Mouse (Mus musculus) forelimb bud, embryonic 11.5 days (tissue): ENCODE data around the gene Mettl5.

ENCODE experiments used
- DNase-seq: peaks from one replicate; pipeline ENCODE4 v3.0.0-alpha.2; 2012; ENCODE audit warnings: low read depth, low spot score

Mettl5 gene

GRCm38 (mm10) chr2:69856392-69856791 lies 29.0 kb downstream of the Mettl5 start:
- no peak for DNase-seq

GRCm38 (mm10) chr2:69851427-69852058 lies 33.9 kb downstream of the Mettl5 start:
- DNase-seq, result no peak

DNA sequence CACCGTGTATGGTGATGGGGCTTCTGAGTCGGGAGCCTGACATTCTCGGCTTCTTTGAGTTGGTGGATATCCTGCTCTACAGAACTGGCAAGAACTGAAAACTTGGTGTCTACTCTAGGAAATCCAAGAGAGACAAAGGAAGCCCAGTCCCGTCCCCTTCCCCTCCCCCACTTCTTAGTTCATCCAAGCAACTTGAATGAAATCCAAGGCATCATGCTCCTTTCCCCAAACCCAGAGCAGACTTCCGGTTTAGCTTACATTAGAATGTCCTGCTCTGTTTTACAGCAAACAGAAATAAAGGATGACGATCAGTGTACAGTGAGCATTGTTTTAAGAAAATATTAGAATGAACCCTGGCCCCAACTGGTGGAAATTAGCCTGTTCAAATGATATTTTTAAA lies 36.2 kb downstream of the Mettl5 start:
- no peak for DNase-seq

- DNase-seq, result peak; percentile 19
These were observed 45.2 kb downstream of the Mettl5 start for GRCm38 (mm10) chr2:69840261-69840660.

DNA sequence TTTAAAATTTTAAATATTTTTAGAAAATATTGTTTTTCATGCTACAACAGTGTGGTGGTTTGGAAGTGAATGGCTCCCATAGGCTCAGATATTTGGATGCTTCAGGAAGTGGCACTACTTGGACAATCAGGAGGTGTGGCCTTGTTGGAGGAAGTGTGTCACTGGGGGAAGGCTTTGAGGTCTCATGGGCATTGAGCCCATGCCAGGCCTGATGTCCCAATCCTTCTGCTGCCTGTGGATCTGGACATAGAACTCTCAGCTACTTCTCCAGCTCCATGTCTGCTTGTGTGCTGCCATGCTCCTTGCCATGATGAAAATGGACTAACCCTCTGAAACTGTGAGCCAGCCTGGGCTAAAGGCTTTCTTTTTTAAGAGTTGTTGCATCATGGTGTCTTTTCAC lies 46.7 kb downstream of the Mettl5 start:
- no peak for DNase-seq

GRCm38 (mm10) chr2:69837996-69838395 lies 47.4 kb downstream of the Mettl5 start:
- DNase-seq, result no peak

DNA sequence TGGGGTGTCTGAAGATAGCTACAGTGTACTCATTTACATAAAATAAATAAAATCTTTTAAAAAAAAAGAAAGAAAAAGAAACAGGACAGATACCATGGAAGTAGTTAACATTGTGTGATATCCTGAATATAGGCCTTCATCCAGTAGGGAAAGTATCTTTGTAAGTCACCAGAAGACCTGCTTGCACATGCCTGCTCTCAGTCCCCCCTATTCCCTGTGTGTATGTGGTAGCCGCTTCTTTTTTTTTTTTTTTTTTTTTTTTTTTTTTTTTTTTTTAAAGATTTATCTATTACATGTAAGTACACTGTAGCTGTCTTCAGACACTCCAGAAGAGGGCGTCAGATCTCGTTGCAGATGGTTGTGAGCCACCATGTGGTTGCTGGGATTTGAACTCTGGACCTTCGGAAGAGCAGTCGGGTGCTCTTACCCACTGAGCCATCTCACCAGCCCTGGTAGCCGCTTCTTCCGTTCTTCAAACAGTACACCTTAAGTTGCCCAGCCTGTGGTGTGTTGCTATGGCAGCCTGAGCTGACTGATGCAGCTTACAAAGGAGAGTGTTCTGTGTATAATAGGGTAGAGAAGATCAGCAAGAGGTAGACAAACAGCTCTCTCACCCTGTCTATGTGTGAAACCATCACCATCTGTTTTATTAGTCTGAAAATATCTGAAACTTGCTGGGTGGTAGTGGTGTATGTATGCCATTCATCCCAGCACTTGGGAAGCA lies 48.0 kb downstream of the Mettl5 start:
- DNase-seq, result no peak

- DNase-seq, result no peak
These were observed 55.3 kb downstream of the Mettl5 start for GRCm38 (mm10) chr2:69830116-69830515.

GRCm38 (mm10) chr2:69829680-69830079 lies 55.7 kb downstream of the Mettl5 start:
- DNase-seq, result no peak

DNA sequence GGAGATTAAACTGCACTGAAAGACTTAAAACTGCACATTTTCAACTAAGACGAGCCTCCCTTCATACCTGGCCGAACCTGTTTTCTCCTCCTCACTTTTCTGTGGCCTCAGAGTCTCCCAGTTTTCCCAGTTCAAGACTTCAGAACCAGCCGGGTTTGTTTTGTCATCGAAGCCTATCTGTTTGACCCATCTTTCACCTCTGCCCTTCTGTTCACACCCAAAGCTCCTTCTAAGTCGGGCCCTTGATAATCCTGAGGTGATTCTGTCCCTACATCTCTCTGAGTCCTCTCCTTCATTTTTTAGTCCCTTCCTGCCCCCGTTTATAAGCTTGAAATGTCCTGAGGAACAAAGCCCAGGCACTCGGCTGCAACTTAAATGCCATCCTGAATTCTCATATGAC lies 57.4 kb downstream of the Mettl5 start:
- no peak for DNase-seq

DNA sequence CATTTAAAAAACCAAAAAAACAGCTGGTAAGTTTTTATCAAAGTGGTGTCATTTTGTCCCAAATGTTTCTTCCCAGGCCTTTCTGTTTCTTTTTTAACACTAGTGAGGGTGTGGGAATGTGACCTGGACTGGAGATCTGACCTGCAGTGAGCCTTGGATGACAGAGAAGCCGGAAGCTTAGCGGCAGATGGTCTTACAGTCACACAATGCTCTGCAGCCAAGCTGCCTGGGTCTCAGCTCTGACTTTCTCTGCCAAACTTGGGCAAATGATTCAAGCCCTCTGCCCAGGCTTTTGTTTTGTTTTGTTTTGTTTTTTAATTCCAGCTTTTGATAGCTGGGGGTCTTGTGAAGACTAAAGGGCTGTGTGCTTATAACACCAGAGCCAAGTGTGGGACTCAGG lies 59.0 kb downstream of the Mettl5 start:
- no peak for DNase-seq

DNA sequence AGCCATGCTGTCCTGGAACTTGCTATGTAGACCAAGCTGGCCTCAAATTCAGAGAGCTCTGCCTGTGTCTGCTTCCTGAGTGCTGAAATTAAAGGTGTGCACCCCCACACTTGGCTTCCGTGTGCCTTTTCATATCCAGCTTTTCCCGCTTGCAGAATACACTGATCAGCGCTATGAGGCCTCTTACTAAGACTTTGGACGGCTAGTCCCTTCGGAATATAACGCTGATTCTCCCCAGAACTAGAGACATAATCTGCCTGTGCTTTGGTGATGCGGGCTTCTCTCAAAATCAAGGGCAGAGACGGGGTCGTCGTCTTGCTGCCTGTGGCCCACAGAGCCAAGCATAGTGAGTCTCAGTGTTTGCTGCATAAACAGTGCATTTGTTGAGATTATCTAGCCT lies 59.5 kb downstream of the Mettl5 start:
- no peak for DNase-seq

DNA sequence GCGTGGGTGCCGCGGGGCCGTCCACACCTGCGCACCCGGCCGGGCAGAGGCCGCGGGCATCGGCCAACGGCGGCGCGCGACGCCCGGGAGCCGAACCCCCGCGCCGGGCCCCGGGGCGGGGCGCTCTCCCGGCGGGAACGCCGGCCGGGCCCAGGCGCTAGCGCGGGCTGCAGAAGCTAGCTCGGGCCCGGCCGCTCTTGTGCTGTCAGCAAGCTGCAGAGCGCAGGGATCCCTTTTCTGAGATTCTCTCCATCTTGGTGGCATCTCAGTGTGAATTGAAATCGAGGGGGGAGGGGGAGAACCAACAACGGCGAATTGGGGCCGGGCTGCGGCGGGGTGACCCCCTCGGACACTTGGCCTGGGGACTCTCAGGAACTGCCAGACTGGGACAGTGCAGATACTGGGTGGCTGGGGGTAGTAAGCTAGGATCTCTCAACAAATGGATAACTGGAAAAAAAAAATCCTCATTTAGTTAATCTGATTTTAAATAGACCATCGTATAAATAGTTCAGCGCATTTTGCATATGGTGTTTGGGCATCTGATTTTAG lies 62.2 kb downstream of the Mettl5 start:
- peak; percentile 44 for DNase-seq

DNA sequence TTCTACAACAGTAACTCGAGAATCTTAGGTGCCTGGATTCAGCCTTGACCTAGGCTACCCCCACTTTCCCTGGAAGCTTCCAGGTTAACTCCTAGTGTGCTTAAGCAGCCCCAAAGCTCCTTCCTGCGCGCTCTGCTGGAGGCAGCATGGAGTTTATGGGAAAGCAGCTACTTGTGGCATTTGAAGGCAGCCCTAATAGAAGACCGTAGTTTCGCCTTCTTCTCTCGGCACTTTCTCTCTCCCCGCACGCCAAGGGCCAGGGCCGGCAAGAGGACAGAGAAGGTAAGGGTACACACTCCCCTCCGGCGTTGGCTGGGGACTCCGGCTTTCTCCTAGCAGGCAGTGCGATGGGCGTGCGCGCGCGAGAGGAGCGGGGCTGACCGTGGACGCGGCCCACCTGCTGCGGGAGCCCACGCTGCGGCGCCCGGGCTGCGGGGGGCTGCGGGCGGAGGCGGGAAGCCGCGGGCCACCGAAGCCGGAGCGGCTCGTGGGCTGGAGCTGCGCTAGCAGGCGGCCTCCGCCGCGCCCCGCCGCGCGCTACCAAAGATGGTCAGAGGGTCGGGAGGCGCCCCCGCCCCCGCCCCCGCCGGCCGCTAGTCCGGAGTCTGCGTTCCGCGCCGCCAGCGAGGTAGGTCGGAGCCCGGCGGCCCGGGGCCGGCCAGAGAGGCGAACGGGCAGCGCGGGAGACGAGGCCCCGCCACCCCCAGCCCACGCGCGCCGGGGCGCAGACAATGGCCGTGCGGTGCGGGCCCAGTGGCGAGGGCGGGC lies 62.9 kb downstream of the Mettl5 start:
- peak; percentile 63 for DNase-seq

GRCm38 (mm10) chr2:69821711-69822110 lies 63.7 kb downstream of the Mettl5 start, which contains the start of gene Klhl23:
Gene Klhl23 (plus strand): TSS chr2:69821944.
- peak; percentile 14 for DNase-seq
